Mouse (Mus musculus): ENCODE data around the gene Vmn2r8. TPM values are rescaled to one million over a fixed set of nuclear protein-coding genes. Genes with fewer than 3 reads are reported as not detected.
"Not testable (repeated sequence)": the region's sequence is repeated elsewhere in the genome, so short reads cannot be mapped to it uniquely, and the experiment has no call there.

Vmn2r8 gene
- not detected in 2 replicates for polyA plus RNA-seq (2011; ENCODE audit: insufficient read length, low read depth, missing spikeins)

DNA sequence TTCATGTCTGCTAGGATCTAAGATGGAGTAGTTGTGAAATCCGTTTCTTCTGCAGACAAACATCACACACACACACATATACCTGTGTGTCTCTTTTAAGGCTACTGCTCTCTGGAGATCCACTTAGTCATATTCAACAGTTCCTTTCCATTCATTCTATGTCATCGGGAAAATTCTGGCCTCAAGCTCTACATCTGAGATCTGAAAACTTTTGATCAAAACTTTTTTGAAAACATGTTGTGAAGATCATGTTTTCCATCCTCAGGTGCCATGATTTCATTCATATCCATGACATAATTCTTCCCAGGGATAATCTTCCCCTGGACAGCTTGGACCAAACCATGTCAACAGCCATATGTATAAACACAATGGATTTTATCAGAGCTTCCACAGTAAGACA, at the start of gene Vmn2r8:
Gene Vmn2r8, minus strand, starts transcription at position 101 of the 400 bp plus-strand sequence.
- not testable (repeated sequence) for H3K4me3 ChIP-seq (ENCODE audit: insufficient read depth, low read length); H3K4me1 ChIP-seq (ENCODE audit: control insufficient read depth, insufficient read depth, low read length); H3K27ac ChIP-seq (ENCODE audit: insufficient read depth, low read length)

DNA sequence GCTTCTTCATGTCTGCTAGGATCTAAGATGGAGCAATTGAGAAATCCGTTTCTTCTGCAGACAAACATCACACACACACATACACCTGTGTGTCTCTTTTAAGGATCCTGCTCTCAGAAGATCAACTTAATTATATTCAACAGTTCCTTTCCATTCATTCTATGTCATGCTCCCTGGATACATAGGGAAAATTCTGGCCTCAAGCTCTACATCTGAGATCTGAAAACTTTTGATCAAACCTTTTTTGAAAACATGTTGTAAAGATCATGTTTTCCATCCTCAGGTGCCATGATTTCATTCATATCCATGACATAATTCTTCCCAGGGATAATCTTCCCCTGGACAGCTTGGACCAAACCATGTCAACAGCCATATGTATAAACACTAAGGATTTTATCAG, 43.9 kb upstream of the Vmn2r8 start, which contains the start of gene Vmn2r9:
Gene Vmn2r9, minus strand, starts transcription at position 101 of the 400 bp plus-strand sequence.
- H3K4me3 ChIP-seq (ENCODE audit: insufficient read depth, low read length); H3K27ac ChIP-seq (ENCODE audit: insufficient read depth, low read length); H3K4me1 ChIP-seq (ENCODE audit: control insufficient read depth, insufficient read depth, low read length): not testable (repeated sequence)

DNA sequence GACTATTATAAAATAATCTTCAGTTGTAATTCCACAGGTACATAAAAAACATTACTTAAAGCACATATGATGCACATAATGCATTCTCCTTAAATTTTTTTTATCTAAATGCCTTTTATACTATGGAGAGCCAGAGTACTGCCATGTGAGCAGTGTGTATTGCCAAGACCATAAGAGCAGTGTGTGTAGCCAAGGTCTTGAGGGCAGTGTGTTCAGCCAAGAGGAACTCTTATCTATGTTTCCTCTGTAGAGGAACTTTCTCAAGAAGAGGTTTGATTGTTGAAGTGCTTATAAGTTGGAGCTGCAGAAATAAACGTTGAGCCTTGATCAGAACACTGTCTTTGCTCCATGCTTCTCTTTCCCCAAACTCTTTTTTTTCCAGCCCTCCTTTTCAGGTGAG, 40.8 kb upstream of the Vmn2r8 start:
- no peak overlapping the region for H3K27ac ChIP-seq (ENCODE audit: insufficient read depth, low read length)
- no peak for TF ChIP-seq CTCF (IDR thresholded peaks at IDR 0.05; ENCODE audit: borderline replicate concordance, insufficient read depth, low read length)
- no peak for TF ChIP-seq POLR2A (IDR thresholded peaks at IDR 0.05; ENCODE audit: low read depth, low read length)
- H3K4me1 ChIP-seq (ENCODE audit: control insufficient read depth, insufficient read depth, low read length), result no peaks in the 10 kb centered on the region
- no peak overlapping the region for H3K4me3 ChIP-seq (ENCODE audit: insufficient read depth, low read length)

- no peaks in the 10 kb centered on the region for H3K4me1 ChIP-seq (ENCODE audit: control insufficient read depth, insufficient read depth, low read length)
- H3K4me3 ChIP-seq (ENCODE audit: insufficient read depth, low read length), result no peak overlapping the region
- H3K27ac ChIP-seq (ENCODE audit: insufficient read depth, low read length), result no peak overlapping the region
- TF ChIP-seq CTCF (IDR thresholded peaks at IDR 0.05; ENCODE audit: borderline replicate concordance, insufficient read depth, low read length) (no peak), POLR2A (IDR thresholded peaks at IDR 0.05; ENCODE audit: low read depth, low read length) (no peak)
Measured at GRCm38 (mm10) chr5:108836156-108836555, 27.5 kb upstream of the Vmn2r8 start.

GRCm38 (mm10) chr5:108823276-108823675, 14.6 kb upstream of the Vmn2r8 start:
- TF ChIP-seq POLR2A (IDR thresholded peaks at IDR 0.05; ENCODE audit: low read depth, low read length), result no peak
- no peak for TF ChIP-seq CTCF (IDR thresholded peaks at IDR 0.05; ENCODE audit: borderline replicate concordance, insufficient read depth, low read length)
- Histone ChIP-seq H3K27ac (ENCODE audit: insufficient read depth, low read length) (no peak overlapping the region), H3K4me1 (ENCODE audit: control insufficient read depth, insufficient read depth, low read length) (no peaks in the 10 kb centered on the region), H3K4me3 (ENCODE audit: insufficient read depth, low read length) (no peak overlapping the region)

DNA sequence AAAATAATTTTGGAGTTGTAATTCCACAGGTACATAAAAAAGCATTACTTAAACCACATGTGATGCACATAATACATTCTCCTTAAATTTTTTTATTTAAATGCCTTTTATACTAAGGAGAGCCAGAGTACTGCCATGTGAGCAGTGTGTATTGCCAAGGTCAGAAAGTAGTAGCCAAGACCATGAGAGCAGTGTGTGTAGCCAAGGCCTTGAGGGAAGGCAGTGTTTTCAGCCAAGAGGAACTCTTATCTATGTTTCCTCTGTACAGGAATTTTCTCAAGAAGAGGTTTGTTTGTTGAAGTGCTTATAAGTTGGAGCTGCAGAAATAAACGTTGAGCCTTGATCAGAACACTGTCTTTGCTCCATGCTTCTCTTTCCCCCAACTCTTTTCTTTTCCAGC, 5.0 kb downstream of the Vmn2r8 start:
- H3K4me1 ChIP-seq (ENCODE audit: control insufficient read depth, insufficient read depth, low read length), result no peaks in the 10 kb centered on the region
- H3K4me3 ChIP-seq (ENCODE audit: insufficient read depth, low read length), result no peak overlapping the region
- no peak overlapping the region for H3K27ac ChIP-seq (ENCODE audit: insufficient read depth, low read length)
- TF ChIP-seq CTCF (IDR thresholded peaks at IDR 0.05; ENCODE audit: borderline replicate concordance, insufficient read depth, low read length) (no peak), POLR2A (IDR thresholded peaks at IDR 0.05; ENCODE audit: low read depth, low read length) (no peak)

DNA sequence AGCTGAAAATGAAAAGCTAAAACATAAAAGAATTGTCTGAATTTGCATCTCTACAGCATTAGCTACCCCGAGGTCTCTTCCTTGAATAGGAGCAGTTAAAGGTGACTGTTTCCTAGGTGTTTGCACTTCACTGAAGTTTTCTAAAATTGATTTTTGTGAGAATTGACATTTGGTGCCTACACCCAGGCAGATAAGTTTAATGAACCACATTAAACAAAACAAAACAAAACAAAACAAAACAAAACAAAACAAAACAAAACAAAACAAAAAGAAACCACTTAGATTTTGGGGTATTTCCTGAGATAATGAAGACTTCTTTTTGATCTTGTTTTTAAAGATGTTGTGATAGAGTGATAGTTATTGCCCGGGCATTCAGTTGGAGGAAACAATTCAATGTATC, 13.4 kb downstream of the Vmn2r8 start, which contains the start of gene Tmed11:
Gene Tmed11, minus strand, starts transcription at position 101 of the 400 bp plus-strand sequence.
- H3K4me1 ChIP-seq (ENCODE audit: control insufficient read depth, insufficient read depth, low read length); H3K27ac ChIP-seq (ENCODE audit: insufficient read depth, low read length); H3K4me3 ChIP-seq (ENCODE audit: insufficient read depth, low read length): not testable (repeated sequence)

DNA sequence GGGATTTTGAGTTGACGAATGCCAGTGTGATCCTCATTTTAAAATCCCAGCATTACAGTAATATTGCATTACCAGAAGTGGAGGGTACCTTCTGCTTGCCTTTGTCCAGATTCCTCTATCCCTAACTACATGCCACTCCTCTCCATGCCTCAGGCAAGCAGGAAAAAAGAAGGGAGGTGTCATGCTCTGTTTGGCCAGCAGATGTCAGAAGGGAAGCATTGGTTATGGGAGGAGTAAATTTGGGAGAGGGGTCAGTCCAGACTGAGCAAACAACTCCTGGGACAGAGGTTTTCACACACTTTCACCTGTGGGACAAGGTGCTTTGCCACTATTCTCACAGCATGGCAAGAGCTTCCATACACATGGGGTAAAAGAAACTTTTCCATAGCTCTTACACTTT, 18.3 kb downstream of the Vmn2r8 start:
- not testable (repeated sequence) for H3K4me3 ChIP-seq (ENCODE audit: insufficient read depth, low read length); H3K27ac ChIP-seq (ENCODE audit: insufficient read depth, low read length); H3K4me1 ChIP-seq (ENCODE audit: control insufficient read depth, insufficient read depth, low read length)

DNA sequence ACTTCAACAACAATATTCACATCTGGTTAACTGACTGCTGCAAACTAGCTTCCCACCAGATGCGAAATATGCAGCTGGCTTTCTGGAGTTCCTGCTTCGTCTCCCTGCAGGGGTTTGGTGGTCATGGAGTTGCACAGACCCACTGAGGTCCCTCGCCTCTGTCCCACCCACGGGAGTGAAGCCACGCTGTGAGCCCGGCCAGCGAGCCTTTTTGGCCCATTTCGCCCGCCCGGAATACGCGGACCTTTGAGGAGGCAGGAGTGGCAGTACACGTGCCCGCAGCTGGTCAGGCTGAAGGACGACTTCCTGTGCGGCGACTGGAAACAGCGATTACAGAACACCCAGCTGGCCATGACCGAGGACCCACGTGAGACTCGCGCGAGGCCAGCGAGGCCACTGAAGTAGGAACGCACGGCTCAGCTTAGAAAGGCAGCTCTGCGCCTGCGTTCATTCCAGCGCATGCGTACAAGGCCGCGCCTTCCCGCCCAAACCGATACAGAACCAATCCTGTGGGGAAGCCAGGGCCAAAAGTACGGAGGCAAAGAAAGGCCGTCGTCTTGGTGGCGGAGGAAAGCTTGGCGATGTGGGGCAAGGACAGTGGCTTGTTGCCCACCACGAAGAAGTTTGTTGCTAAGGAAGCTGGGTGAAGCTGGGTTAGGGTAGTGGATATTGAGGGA, 33.9 kb downstream of the Vmn2r8 start, which contains the start of gene Rnf212:
Gene Rnf212, minus strand, starts transcription at position 353 of the 677 bp plus-strand sequence.
- Histone ChIP-seq H3K27ac (ENCODE audit: insufficient read depth, low read length) (no peak within 1 kb of the TSS), H3K4me3 (ENCODE audit: insufficient read depth, low read length) (no peak within 1 kb of the TSS), H3K4me1 (ENCODE audit: control insufficient read depth, insufficient read depth, low read length) (no peaks in the 10 kb centered on the region)
- no peak for TF ChIP-seq POLR2A (IDR thresholded peaks at IDR 0.05; ENCODE audit: low read depth, low read length)
- TF ChIP-seq CTCF (IDR thresholded peaks at IDR 0.05; ENCODE audit: borderline replicate concordance, insufficient read depth, low read length), result no peak

DNA sequence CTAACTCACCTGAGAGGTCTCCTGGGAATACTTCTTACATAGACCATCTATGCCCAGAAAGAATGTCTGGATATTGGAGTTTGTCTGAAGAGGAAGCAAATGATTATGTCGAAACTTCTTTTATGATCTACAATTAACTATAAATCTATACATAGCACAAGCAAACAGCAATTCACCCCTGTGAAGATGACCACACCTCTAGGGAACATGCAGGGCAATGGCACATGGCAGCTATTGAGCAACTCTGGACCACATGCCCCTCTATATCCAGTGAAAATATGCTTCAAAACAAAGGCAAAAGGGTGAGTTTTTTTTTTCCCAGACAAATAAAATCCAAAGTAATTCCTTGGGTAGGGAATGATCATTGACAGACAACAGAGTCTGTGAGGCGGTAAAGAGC, 48.6 kb downstream of the Vmn2r8 start:
- H3K4me1 ChIP-seq (ENCODE audit: control insufficient read depth, insufficient read depth, low read length), result no peaks in the 10 kb centered on the region
- no peak overlapping the region for H3K4me3 ChIP-seq (ENCODE audit: insufficient read depth, low read length)
- H3K27ac ChIP-seq (ENCODE audit: insufficient read depth, low read length), result no peak overlapping the region
- TF ChIP-seq CTCF (IDR thresholded peaks at IDR 0.05; ENCODE audit: borderline replicate concordance, insufficient read depth, low read length), result no peak
- TF ChIP-seq POLR2A (IDR thresholded peaks at IDR 0.05; ENCODE audit: low read depth, low read length), result no peak

DNA sequence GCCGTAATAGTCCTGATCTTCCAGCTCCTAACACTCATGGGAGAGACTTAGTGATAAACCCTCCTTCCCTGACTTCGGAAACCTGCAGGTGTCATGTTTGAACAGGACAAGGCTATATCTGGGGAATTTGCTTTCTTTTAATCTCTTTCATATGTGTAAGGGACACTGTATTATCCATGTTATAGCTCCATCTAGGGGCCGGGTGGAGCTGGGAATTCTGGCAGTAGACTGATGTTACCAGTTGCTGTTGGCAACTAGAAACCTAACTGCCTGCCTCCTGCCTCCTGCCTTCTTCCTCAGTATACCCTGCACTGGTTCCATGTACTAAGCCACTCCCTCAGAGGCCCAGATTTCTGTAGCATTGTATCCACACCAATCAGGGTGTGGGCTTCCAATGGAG, 50.3 kb downstream of the Vmn2r8 start:
- H3K4me3 ChIP-seq (ENCODE audit: insufficient read depth, low read length), result no peak overlapping the region
- no peak for TF ChIP-seq CTCF (IDR thresholded peaks at IDR 0.05; ENCODE audit: borderline replicate concordance, insufficient read depth, low read length)
- H3K4me1 ChIP-seq (ENCODE audit: control insufficient read depth, insufficient read depth, low read length), result no peaks in the 10 kb centered on the region
- no peak overlapping the region for H3K27ac ChIP-seq (ENCODE audit: insufficient read depth, low read length)

GRCm38 (mm10) chr5:108751258-108751657, 57.4 kb downstream of the Vmn2r8 start:
- not testable (repeated sequence) for H3K27ac ChIP-seq (ENCODE audit: insufficient read depth, low read length); H3K4me1 ChIP-seq (ENCODE audit: control insufficient read depth, insufficient read depth, low read length); H3K4me3 ChIP-seq (ENCODE audit: insufficient read depth, low read length)

Measured in embryonic fibroblast, embryonic 13.5 days (primary cell).